Mouse (Mus musculus) midbrain, postnatal 0 days (tissue): ENCODE measurements around the gene Slit3. TPM values are rescaled to one million over a fixed set of nuclear protein-coding genes. Genes with fewer than 3 reads are reported as not detected.

Experiments
- ATAC-seq: fragments of 200-750 bp; cut with Nextera tagmentation; 2 replicates; pipeline ENCODE4 v1.8.0; 2017; ENCODE audit warnings: moderate number of reproducible peaks, mild to moderate bottlenecking, moderate TSS enrichment, moderate library complexity; ENCODE audit not compliant: low FRiP score
- DNase-seq: peaks from one replicate; pipeline ENCODE4 v3.0.0-alpha.2; 2015; ENCODE audit warnings: low spot score
- H3K27ac ChIP-seq: fragments of 300-500 bp; sonication (generic); 2 replicates; pipeline ENCODE4 v1.5.1; 2014; ENCODE audit warnings: low read depth, mild to moderate bottlenecking, low read length, mixed read lengths
- H3K27me3 ChIP-seq: fragments of 300-500 bp; sonication (generic); 2 replicates; pipeline ENCODE4 v1.6.1; 2014; ENCODE audit warnings: low read length, control low read depth, mixed read lengths; ENCODE audit not compliant: insufficient read depth
- H3K36me3 ChIP-seq: fragments of 300-500 bp; sonication (generic); 2 replicates; pipeline ENCODE4 v1.6.1; 2014; ENCODE audit warnings: low read length, control low read depth, mixed read lengths; ENCODE audit not compliant: insufficient read depth
- H3K4me1 ChIP-seq: fragments of 300-500 bp; sonication (generic); 2 replicates; pipeline ENCODE4 v1.6.1; 2014; ENCODE audit warnings: mild to moderate bottlenecking, control low read depth, antibody characterized with exemption, low read length, mixed read lengths; ENCODE audit not compliant: insufficient read depth
- H3K4me2 ChIP-seq: fragments of 300-500 bp; sonication (generic); 2 replicates; pipeline ENCODE4 v1.6.1; 2014; ENCODE audit warnings: low read depth, mild to moderate bottlenecking, low read length, mixed read lengths; ENCODE audit not compliant: poor library complexity, severe bottlenecking
- H3K4me3 ChIP-seq: fragments of 300-500 bp; sonication (generic); 2 replicates; pipeline ENCODE4 v1.5.1; 2014; ENCODE audit warnings: low read depth, mild to moderate bottlenecking, low read length, moderate library complexity
- H3K9ac ChIP-seq: fragments of 300-500 bp; sonication (generic); replicated peaks from 2 replicates; pipeline ENCODE4 v1.6.1; 2014; ENCODE audit warnings: mild to moderate bottlenecking, low read length, moderate library complexity, mixed read lengths; ENCODE audit not compliant: poor library complexity, severe bottlenecking
- H3K9me3 ChIP-seq: fragments of 300-500 bp; sonication (generic); 2 replicates; pipeline ENCODE4 v1.6.1; 2016; ENCODE audit warnings: low read length, control low read depth
- CTCF ChIP-seq: IDR thresholded peaks from 2 replicates; pipeline ENCODE4 v1.5.1; 2016; ENCODE audit warnings: antibody characterized with exemption, mild to moderate bottlenecking
- WGBS: fragments of 180-500 bp; shearing (Covaris S2); extraction: QIAGEN DNeasy Blood & Tissue Kit; methylation state at CpG from one replicate; pipeline ENCODE4 v1.1.7; 2014; 5-methylcytosine and 5-hydroxymethylcytosine counted together
- polyA plus RNA-seq: library from polyadenylated mRNA; unstranded; fragments of >200 nt; fragmentation: Nextera tagmentation; extraction: Ambion mirVana; gene quantifications from 2 replicates; pipeline ENCODE4 v1.2.1, GENCODE M21; 2015
- total RNA-seq: library from RNA; depleted of rRNA; stranded (reverse); fragments of >200 nt; gene quantifications from 2 replicates; pipeline ENCODE4 v1.2.3, GENCODE M21; 2014

Slit3 gene
- total and polyA plus RNA-seq, 2 experiments from 2014 or later, result 3.6 to 7.7 TPM

DNA sequence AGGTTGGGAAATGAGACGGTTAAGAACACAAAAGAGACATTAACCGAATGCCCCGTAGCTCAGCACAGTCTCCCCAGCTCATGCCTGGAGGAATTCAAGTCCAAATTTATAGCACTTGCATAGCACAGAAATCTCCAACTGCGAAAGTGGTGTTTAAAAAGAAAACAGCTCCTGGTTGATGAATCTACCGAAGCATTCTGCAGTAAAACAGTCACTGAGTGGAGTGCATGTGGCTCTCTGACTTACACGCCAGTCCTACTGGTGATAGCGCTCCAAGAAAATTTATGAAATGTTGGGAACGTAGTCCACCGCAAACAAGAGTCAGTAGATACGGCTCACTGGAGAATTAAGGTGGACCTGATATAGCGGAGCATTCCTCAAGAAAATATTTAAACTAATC is 35.7 kb upstream of the Slit3 start:
- DNase-seq (no peak), ATAC-seq (no peak)
- no peaks in the 10 kb centered on the region for H3K36me3 ChIP-seq
- 87% methylated on average over 11 of the region's 11 CpGs for WGBS
- TF ChIP-seq CTCF, result no peak
- H3K4me2 ChIP-seq, result no peak overlapping the region
- no peak overlapping the region for H3K4me3 ChIP-seq
- H3K27ac ChIP-seq, result no peak overlapping the region
- no peak overlapping the region for H3K9ac ChIP-seq
- H3K9me3 ChIP-seq, result no peaks in the 10 kb centered on the region
- no peaks in the 10 kb centered on the region for H3K4me1 ChIP-seq
- H3K27me3 ChIP-seq, result no peaks in the 10 kb centered on the region

DNA sequence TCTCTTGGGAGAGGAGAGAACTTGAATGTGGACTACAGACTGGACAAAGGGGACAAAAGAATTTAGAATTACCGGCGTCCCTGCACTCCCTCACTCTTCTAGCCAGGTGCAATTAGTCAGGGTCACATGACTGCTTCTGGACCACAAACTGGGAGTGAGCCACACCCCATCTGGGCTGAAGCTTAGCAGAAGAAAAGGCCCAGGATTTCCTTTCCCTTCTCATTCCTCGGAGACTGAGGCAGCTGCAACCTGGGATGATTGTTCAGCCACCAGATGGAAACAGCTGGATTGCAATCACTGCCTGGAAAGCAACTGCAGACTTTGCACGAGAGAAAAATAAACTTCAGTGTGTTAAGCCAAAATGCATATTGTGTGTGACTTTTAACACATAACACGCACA is 35.0 kb upstream of the Slit3 start:
- H3K9ac ChIP-seq, result no peak overlapping the region
- no peak overlapping the region for H3K27ac ChIP-seq
- H3K27me3 ChIP-seq, result no peaks in the 10 kb centered on the region
- no peak overlapping the region for H3K4me3 ChIP-seq
- no peaks in the 10 kb centered on the region for H3K4me1 ChIP-seq
- ATAC-seq (no peak), DNase-seq (no peak)
- no peaks in the 10 kb centered on the region for H3K9me3 ChIP-seq
- H3K36me3 ChIP-seq, result no peaks in the 10 kb centered on the region
- WGBS, result 48% methylated on average over 5 of the region's 5 CpGs
- TF ChIP-seq CTCF, result no peak
- H3K4me2 ChIP-seq, result no peak overlapping the region

DNA sequence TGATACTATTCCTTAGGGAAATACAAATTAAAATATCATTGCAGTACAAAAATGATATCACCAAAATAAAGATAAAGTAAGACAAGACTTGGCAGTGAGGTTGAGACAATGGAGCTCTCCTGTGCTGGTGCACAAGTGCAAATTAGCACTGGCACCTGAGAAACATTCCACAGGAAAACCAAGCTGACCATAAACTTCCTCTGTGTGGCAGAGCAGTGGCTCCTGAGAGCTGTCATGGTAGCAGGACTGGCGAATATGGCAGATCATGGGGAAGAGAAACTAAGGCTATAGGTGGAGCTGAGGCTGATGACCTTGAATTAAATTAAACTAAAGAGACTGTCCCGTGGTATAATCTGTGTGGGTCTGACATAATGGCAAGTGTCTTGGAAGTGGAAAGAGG is 33.6 kb upstream of the Slit3 start:
- TF ChIP-seq CTCF, result no peak
- Histone ChIP-seq H3K4me3 (no peak overlapping the region), H3K9ac (no peak overlapping the region), H3K4me1 (no peaks in the 10 kb centered on the region), H3K27me3 (no peaks in the 10 kb centered on the region), H3K36me3 (no peaks in the 10 kb centered on the region), H3K27ac (no peak overlapping the region), H3K4me2 (no peak overlapping the region), H3K9me3 (no peaks in the 10 kb centered on the region)
- no peak for DNase-seq
- no peak for ATAC-seq
- 82% methylated on average over 2 of the region's 2 CpGs for WGBS

DNA sequence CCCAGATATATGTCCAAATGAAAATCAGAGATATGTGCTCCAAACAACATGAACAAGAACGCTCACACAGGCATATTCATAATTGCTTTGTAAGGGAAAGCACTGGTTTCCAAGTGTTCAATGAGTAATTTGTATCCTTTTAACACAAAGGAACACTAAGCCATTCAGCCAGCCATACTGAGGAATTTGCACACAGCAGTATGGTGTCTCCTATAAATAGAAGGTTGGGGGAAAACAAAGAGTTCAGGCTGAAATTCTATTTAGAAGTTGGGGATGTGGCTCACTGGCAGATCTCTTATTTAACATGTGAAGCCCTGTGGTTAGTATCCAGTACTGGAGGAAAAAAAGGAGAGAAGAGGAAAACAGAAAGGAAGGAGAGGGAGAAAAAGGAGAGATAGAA is 32.9 kb upstream of the Slit3 start:
- WGBS, result 77% methylated on average over 1 of the region's 1 CpGs
- Histone ChIP-seq H3K27ac (no peak overlapping the region), H3K27me3 (no peaks in the 10 kb centered on the region), H3K9me3 (no peaks in the 10 kb centered on the region), H3K4me2 (no peak overlapping the region), H3K4me1 (no peaks in the 10 kb centered on the region), H3K9ac (no peak overlapping the region), H3K4me3 (no peak overlapping the region), H3K36me3 (no peaks in the 10 kb centered on the region)
- TF ChIP-seq CTCF, result no peak
- ATAC-seq (no peak), DNase-seq (no peak)

DNA sequence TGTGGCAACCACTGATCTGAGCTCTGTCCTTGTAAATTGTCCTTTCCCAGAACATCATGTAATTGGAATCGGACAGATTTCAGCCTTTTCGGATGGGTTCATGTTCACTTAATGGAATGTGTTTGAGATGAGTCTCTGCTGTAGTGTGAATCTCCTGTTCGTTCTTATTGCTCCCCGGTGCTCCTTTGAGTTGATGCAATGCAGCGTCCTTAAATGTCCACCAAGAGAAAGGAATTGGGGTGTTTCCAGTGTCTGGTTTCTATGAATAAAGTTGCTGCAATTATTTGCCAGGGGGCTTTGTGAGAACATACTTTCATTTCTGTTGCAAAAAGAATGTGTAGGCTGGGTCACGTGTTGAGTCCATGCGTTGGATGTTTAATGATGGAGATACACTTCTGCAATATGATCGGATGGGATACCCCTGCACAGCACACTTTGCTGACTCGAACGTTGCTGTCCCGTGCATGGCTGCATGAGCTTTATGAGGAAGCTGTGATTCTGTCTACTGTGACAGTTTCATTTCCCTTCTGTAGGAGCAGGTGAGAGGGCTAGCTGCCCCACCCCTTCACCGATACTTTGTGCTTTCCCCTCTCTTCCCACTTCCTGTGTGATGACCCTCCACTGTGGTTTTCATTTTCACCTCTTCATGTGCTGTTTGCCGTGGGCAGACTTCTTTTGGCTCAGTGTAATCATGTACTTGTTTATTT is 30.2 kb upstream of the Slit3 start:
- Histone ChIP-seq H3K4me1 (no peaks in the 10 kb centered on the region), H3K4me3 (no peak overlapping the region), H3K9ac (no peak overlapping the region), H3K27me3 (no peaks in the 10 kb centered on the region), H3K36me3 (no peaks in the 10 kb centered on the region), H3K9me3 (no peaks in the 10 kb centered on the region), H3K27ac (no peak overlapping the region), H3K4me2 (no peak overlapping the region)
- TF ChIP-seq CTCF, result no peak
- ATAC-seq (no peak), DNase-seq (no peak)
- 95% methylated on average over 13 of the region's 13 CpGs for WGBS

DNA sequence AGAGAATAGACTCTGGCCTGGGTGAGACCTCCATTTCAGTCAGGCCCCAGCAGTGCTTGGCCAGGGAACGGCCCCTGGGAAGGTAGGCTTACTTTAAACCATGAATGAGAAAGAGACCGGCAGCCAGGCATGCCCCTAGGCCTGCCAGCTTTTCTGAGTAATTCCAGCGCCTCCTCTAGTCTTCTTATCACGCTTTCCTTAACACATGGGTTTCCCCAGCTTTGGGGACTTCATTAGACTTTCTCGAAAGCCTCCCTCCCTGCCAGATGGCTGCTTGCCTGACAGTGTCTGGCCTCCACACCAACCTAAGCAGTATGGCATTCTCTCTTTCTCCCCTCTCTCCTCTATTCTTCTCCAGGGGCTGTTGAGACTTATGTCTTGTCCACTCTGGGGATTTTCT is 24.5 kb upstream of the Slit3 start:
- Histone ChIP-seq H3K4me2 (no peak overlapping the region), H3K9ac (no peak overlapping the region), H3K4me3 (no peak overlapping the region), H3K4me1 (no peaks in the 10 kb centered on the region), H3K9me3 (no peaks in the 10 kb centered on the region), H3K36me3 (no peaks in the 10 kb centered on the region), H3K27ac (no peak overlapping the region), H3K27me3 (no peaks in the 10 kb centered on the region; the same call in 1 of the 2 replicates)
- no peak for ATAC-seq
- TF ChIP-seq CTCF, result no peak
- peak; percentile 51 for DNase-seq
- WGBS, result 64% methylated on average over 5 of the region's 5 CpGs
